Mouse (Mus musculus) lung, adult 2 months (tissue): ENCODE measurements around the gene Gm10100.

ENCODE experiments used
- CTCF ChIP-seq: fragments of 200-500 bp; IDR thresholded peaks from 2 replicates; pipeline ENCODE4 v1.5.1; 2011; ENCODE audit warnings: mild to moderate bottlenecking, low read length, control low read depth; ENCODE audit not compliant: insufficient read depth
- POLR2A ChIP-seq: fragments of 200-500 bp; IDR thresholded peaks from 2 replicates; pipeline ENCODE4 v1.6.1; 2011; ENCODE audit warnings: low read depth, mild to moderate bottlenecking, control low read depth, low read length, borderline replicate concordance; ENCODE audit errors: extremely low read depth

- TF ChIP-seq POLR2A: no peak
- TF ChIP-seq CTCF: no peak
These were observed 43.3 kb upstream of the Gm10100 start for GRCm38 (mm10) chr10:77682994-77683393.
